Mouse (Mus musculus) lung, postnatal 25 days (tissue): Measurements from ENCODE around the gene Gm49601.

ENCODE experiments used
- DNase-seq: peaks from one replicate; pipeline ENCODE4 v3.0.0; 2022; ENCODE audit warnings: low spot score

Gene Gm49601

GRCm38 (mm10) chr16:18608226-18608625, 18.0 kb downstream of the Gm49601 start:
- no peak for DNase-seq

GRCm38 (mm10) chr16:18605705-18606104, 20.5 kb downstream of the Gm49601 start:
- DNase-seq: no peak

- no peak for DNase-seq
Observed at GRCm38 (mm10) chr16:18604267-18604701, 21.9 kb downstream of the Gm49601 start.

- DNase-seq: no peak
Observed at GRCm38 (mm10) chr16:18601447-18601846, 24.8 kb downstream of the Gm49601 start.

GRCm38 (mm10) chr16:18598006-18598405, 28.2 kb downstream of the Gm49601 start:
- DNase-seq: no peak

- no peak for DNase-seq
Observed at GRCm38 (mm10) chr16:18596255-18596654, 30.0 kb downstream of the Gm49601 start.

- DNase-seq: no peak
Observed at GRCm38 (mm10) chr16:18593930-18594329, 32.3 kb downstream of the Gm49601 start.

GRCm38 (mm10) chr16:18591047-18592018, 34.9 kb downstream of the Gm49601 start:
- DNase-seq: no peak

- DNase-seq: no peak
Observed at GRCm38 (mm10) chr16:18589804-18590790, 36.1 kb downstream of the Gm49601 start, which contains the start of gene Tbx1. Tbx1 (minus strand) TSS chr16:18590671.

- DNase-seq: no peak
Observed at GRCm38 (mm10) chr16:18589080-18589621, 37.1 kb downstream of the Gm49601 start.

GRCm38 (mm10) chr16:18588738-18589055, 37.5 kb downstream of the Gm49601 start:
- DNase-seq: no peak

- DNase-seq: no peak
Observed at GRCm38 (mm10) chr16:18587847-18588737, 38.1 kb downstream of the Gm49601 start.

- DNase-seq: no peak
Observed at GRCm38 (mm10) chr16:18586906-18587546, 39.2 kb downstream of the Gm49601 start.

GRCm38 (mm10) chr16:18586076-18586905, 39.9 kb downstream of the Gm49601 start:
- no peak for DNase-seq

GRCm38 (mm10) chr16:18585676-18586075, 40.6 kb downstream of the Gm49601 start:
- DNase-seq: no peak

GRCm38 (mm10) chr16:18584901-18585510, 41.2 kb downstream of the Gm49601 start:
- DNase-seq: no peak

GRCm38 (mm10) chr16:18583673-18584357, 42.4 kb downstream of the Gm49601 start:
- no peak for DNase-seq

GRCm38 (mm10) chr16:18583169-18583568, 43.1 kb downstream of the Gm49601 start:
- no peak for DNase-seq
